ENCODE assay signal across 19 mouse cellular contexts in genomic region chr13:95997294-95997693, GRCm38 (mm10).
DNase-seq lines count a peak whose midpoint lies in the region; ATAC-seq and TF ChIP-seq lines count a peak whose summit lies in the region.
"Had no signal": no experiment of that assay in that cellular context is flagged by ENCODE, and none has a peak within 500 bp of the region (broad histone marks: within the 10 kb centered on the region; RNA-seq: fewer than 3 reads in every experiment).

No protein-coding gene starts in this region.

- no peaks in the 10 kb centered on the region for H3K27me3 ChIP-seq in kidney, postnatal 0 days (ENCODE audit: insufficient read depth, low read length)
- no peaks in the 10 kb centered on the region for H3K27me3 ChIP-seq in midbrain, postnatal 0 days (ENCODE audit: insufficient read depth, low read length)
- H3K27me3 ChIP-seq in midbrain, embryonic 10.5 days (ENCODE audit: low read depth, poor library complexity, severe bottlenecking), result no peaks in the 10 kb centered on the region
- H3K27me3 ChIP-seq in E14TG2a.4 (ENCODE audit: insufficient read depth, low read length), result no peaks in the 10 kb centered on the region
- no peaks in the 10 kb centered on the region for H3K27me3 ChIP-seq in stomach, postnatal 0 days (ENCODE audit: control insufficient read depth, insufficient read depth, low read length)
- H3K27me3 ChIP-seq: heart, embryonic 15.5 days; limb, embryonic 12.5 days; liver, embryonic 15.5 days had no signal

- intact Hi-C loops in heart, postnatal 14 days (cut with DNase I), result no loop called here

- H3K36me3 ChIP-seq in kidney, postnatal 0 days (ENCODE audit: insufficient read depth, low read length), result no peaks in the 10 kb centered on the region
- H3K36me3 ChIP-seq in midbrain, postnatal 0 days (ENCODE audit: insufficient read depth, low read length), result no peaks in the 10 kb centered on the region
- H3K36me3 ChIP-seq in midbrain, embryonic 10.5 days, result no peaks in the 10 kb centered on the region
- no peaks in the 10 kb centered on the region for H3K36me3 ChIP-seq in E14TG2a.4 (ENCODE audit: insufficient read depth, low read length)
- no peaks in the 10 kb centered on the region for H3K36me3 ChIP-seq in stomach, postnatal 0 days (ENCODE audit: control insufficient read depth, insufficient read depth, low read length)
- H3K36me3 ChIP-seq: heart, embryonic 15.5 days; limb, embryonic 12.5 days; liver, embryonic 15.5 days had no signal

- no peak overlapping the region for H3K27ac ChIP-seq in kidney, postnatal 0 days
- H3K27ac ChIP-seq in midbrain, postnatal 0 days (ENCODE audit: low read depth, low read length), result no peak overlapping the region
- H3K27ac ChIP-seq in midbrain, embryonic 10.5 days (replicated peaks), result no peak overlapping the region
- no peak overlapping the region for H3K27ac ChIP-seq in stomach, postnatal 0 days (replicated peaks)
- H3K27ac ChIP-seq: heart, embryonic 15.5 days; limb, embryonic 12.5 days; liver, embryonic 15.5 days had no signal

- no peak for ATAC-seq in kidney, postnatal 0 days (replicated peaks; ENCODE audit: low FRiP score, low read depth)
- ATAC-seq in midbrain, postnatal 0 days (ENCODE audit: low FRiP score), result no peak
- ATAC-seq in stomach, postnatal 0 days (ENCODE audit: low FRiP score, low TSS enrichment), result no peak
- ATAC-seq: midbrain, embryonic 16.5 days had no signal

- DNase-seq in kidney, postnatal 0 days (ENCODE audit: low spot score), result no peak
- DNase-seq in kidney, postnatal 4 days, result no peak
- no peak for DNase-seq in midbrain, postnatal 0 days (ENCODE audit: low spot score)
- DNase-seq in midbrain, embryonic 10.5 days (ENCODE audit: low spot score), result no peak
- no peak for DNase-seq in stomach, postnatal 0 days (ENCODE audit: low spot score)
- no peak for DNase-seq in heart, postnatal 14 days
- DNase-seq: adrenal gland, postnatal 36 days; cerebellum, adult 2 months; cerebellum, postnatal 36 days; gastrocnemius, postnatal 10 days; heart, adult 18-20 months; kidney, adult 18-20 months; kidney, postnatal 14 days; retina, postnatal 1 day had no signal

- no peak for TF ChIP-seq EP300 in stomach, postnatal 0 days (optimal IDR thresholded peaks at IDR 0.05)

- TF ChIP-seq CTCF in kidney, postnatal 0 days (IDR thresholded peaks at IDR 0.05; ENCODE audit: low read depth), result peak; percentile 27; the same call in 1 of the 2 replicates
- TF ChIP-seq CTCF in midbrain, postnatal 0 days (IDR thresholded peaks at IDR 0.05), result peak; percentile 42
- peak; percentile 26; the same call in 1 of the 2 replicates for TF ChIP-seq CTCF in E14TG2a.4 (conservative IDR thresholded peaks at IDR 0.05; ENCODE audit: low read length)
- TF ChIP-seq CTCF in stomach, postnatal 0 days (IDR thresholded peaks at IDR 0.05; ENCODE audit: low read depth), result peak; percentile 28; the same call in 1 of the 2 replicates

- 70% methylated on average over 2 of the region's 2 CpGs for WGBS in kidney, postnatal 0 days
- WGBS in midbrain, postnatal 0 days, result 61% methylated on average over 2 of the region's 2 CpGs
- WGBS in midbrain, embryonic 10.5 days, result 47% methylated on average over 2 of the region's 2 CpGs
- 52% methylated on average over 2 of the region's 2 CpGs for WGBS in stomach, postnatal 0 days

- no peaks in the 10 kb centered on the region for H3K9me3 ChIP-seq in kidney, postnatal 0 days (replicated peaks; ENCODE audit: low read length)
- H3K9me3 ChIP-seq in midbrain, postnatal 0 days (ENCODE audit: low read length), result no peaks in the 10 kb centered on the region
- no peaks in the 10 kb centered on the region for H3K9me3 ChIP-seq in midbrain, embryonic 10.5 days (replicated peaks)
- no peaks in the 10 kb centered on the region for H3K9me3 ChIP-seq in E14TG2a.4 (ENCODE audit: low read length)
- H3K9me3 ChIP-seq in stomach, postnatal 0 days (ENCODE audit: control insufficient read depth, low read length), result no peaks in the 10 kb centered on the region
- H3K9me3 ChIP-seq: heart, embryonic 15.5 days; limb, embryonic 12.5 days; liver, embryonic 15.5 days had no signal

- no peak overlapping the region for H3K4me3 ChIP-seq in kidney, postnatal 0 days (replicated peaks; ENCODE audit: low read depth, low read length)
- no peak overlapping the region for H3K4me3 ChIP-seq in midbrain, postnatal 0 days (ENCODE audit: low read depth, low read length)
- H3K4me3 ChIP-seq in midbrain, embryonic 10.5 days, result no peak overlapping the region
- H3K4me3 ChIP-seq in E14TG2a.4 (replicated peaks; ENCODE audit: low read length), result no peak overlapping the region
- H3K4me3 ChIP-seq in stomach, postnatal 0 days (ENCODE audit: low read depth, low read length), result no peak overlapping the region
- H3K4me3 ChIP-seq: heart, embryonic 15.5 days; limb, embryonic 12.5 days; liver, embryonic 15.5 days had no signal

- H3K9ac ChIP-seq in kidney, postnatal 0 days (ENCODE audit: low read depth, low read length), result no peak overlapping the region
- H3K9ac ChIP-seq in midbrain, postnatal 0 days (replicated peaks; ENCODE audit: low read length, poor library complexity, severe bottlenecking), result no peak overlapping the region
- no peak overlapping the region for H3K9ac ChIP-seq in stomach, postnatal 0 days (ENCODE audit: low read length)
- H3K9ac ChIP-seq: heart, embryonic 15.5 days; limb, embryonic 12.5 days; liver, embryonic 15.5 days had no signal

- H3K4me2 ChIP-seq in kidney, postnatal 0 days (ENCODE audit: low read length), result no peak overlapping the region
- no peak overlapping the region for H3K4me2 ChIP-seq in midbrain, postnatal 0 days (ENCODE audit: low read depth, low read length, poor library complexity, severe bottlenecking)
- no peak overlapping the region for H3K4me2 ChIP-seq in stomach, postnatal 0 days (replicated peaks; ENCODE audit: low read depth)
- H3K4me2 ChIP-seq: heart, embryonic 15.5 days; limb, embryonic 12.5 days; liver, embryonic 15.5 days had no signal

- 0 out of 2 replicates have a peak, but pooled peaks cover 3% of the 10 kb centered on the region for H3K4me1 ChIP-seq in kidney, postnatal 0 days (replicated peaks; ENCODE audit: insufficient read depth, low read length)
- H3K4me1 ChIP-seq in midbrain, postnatal 0 days (ENCODE audit: insufficient read depth, low read length), result no peaks in the 10 kb centered on the region
- H3K4me1 ChIP-seq in midbrain, embryonic 10.5 days, result 0 out of 2 replicates have a peak, but pooled peaks cover 6% of the 10 kb centered on the region
- peaks cover 15% of the 10 kb centered on the region for H3K4me1 ChIP-seq in E14TG2a.4 (replicated peaks; ENCODE audit: low read depth, low read length)
- H3K4me1 ChIP-seq in stomach, postnatal 0 days (replicated peaks; ENCODE audit: control insufficient read depth, insufficient read depth), result no peaks in the 10 kb centered on the region
- H3K4me1 ChIP-seq: heart, embryonic 15.5 days; liver, embryonic 15.5 days had no signal
